Mouse (Mus musculus) limb, embryonic 12.5 days (tissue): ENCODE measurements at regions not wholly inside any gene's neighbourhood (a gene's known extent, or its start where the extent isn't known, plus 50 kb on each side); places are given as distances from the start of the nearest gene placed in this dataset.

Experiments
- ATAC-seq: fragments of 200-750 bp; cut with Nextera tagmentation; 2 replicates; pipeline ENCODE4 v1.8.0; 2017; ENCODE audit warnings: low read depth, moderate TSS enrichment; ENCODE audit not compliant: insufficient number of reproducible peaks, insufficient read depth, low FRiP score, low TSS enrichment
- H3K27ac ChIP-seq: fragments of 300-500 bp; sonication (generic); 2 replicates; pipeline ENCODE4 v1.5.1; 2016; ENCODE audit warnings: mild to moderate bottlenecking, moderate library complexity
- H3K27me3 ChIP-seq: fragments of 300-500 bp; sonication (generic); 2 replicates; pipeline ENCODE4 v1.6.1; 2016; ENCODE audit warnings: mild to moderate bottlenecking, moderate library complexity
- H3K36me3 ChIP-seq: fragments of 300-500 bp; sonication (generic); 2 replicates; pipeline ENCODE4 v1.6.1; 2016; ENCODE audit warnings: mild to moderate bottlenecking, moderate library complexity
- H3K4me1 ChIP-seq: fragments of 300-500 bp; sonication (generic); replicated peaks from 2 replicates; pipeline ENCODE4 v1.6.1; 2016
- H3K4me2 ChIP-seq: fragments of 300-500 bp; sonication (generic); 2 replicates; pipeline ENCODE4 v1.6.1; 2016; ENCODE audit warnings: mild to moderate bottlenecking, moderate library complexity
- H3K4me3 ChIP-seq: fragments of 300-500 bp; sonication (generic); replicated peaks from 2 replicates; pipeline ENCODE4 v1.5.1; 2016; ENCODE audit warnings: mild to moderate bottlenecking
- H3K9ac ChIP-seq: fragments of 300-500 bp; sonication (generic); replicated peaks from 2 replicates; pipeline ENCODE4 v1.6.1; 2016; ENCODE audit warnings: mild to moderate bottlenecking, moderate library complexity
- H3K9me3 ChIP-seq: fragments of 300-500 bp; sonication (generic); 2 replicates; pipeline ENCODE4 v1.6.1; 2016; ENCODE audit warnings: mild to moderate bottlenecking, moderate library complexity
- WGBS: fragments of 180-500 bp; shearing (Covaris S2); methylation state at CpG from one replicate; pipeline ENCODE4 v1.1.7; 2016; 5-methylcytosine and 5-hydroxymethylcytosine counted together

DNA sequence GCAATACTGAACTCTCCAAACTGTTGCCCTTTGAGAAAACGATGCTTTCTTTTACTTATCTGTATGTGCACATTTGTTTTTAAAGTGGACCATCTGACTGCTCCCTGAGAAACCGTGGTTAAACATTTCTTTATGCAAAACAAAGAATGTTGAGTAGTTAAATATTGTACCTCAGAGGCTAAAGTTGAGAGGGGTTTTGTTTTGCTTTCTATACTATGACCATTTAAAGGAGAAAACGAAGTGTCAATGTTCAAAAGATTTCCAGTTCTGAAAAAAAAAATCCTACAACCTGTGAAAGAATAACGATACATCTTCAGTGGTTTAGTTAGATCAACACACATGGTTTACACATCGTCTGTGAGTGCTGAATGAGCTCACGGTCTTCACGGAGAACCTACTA is 120.7 kb upstream of the Gm15217 start:
- WGBS: 82% methylated on average over 7 of the region's 7 CpGs
- no peak for ATAC-seq
- Histone ChIP-seq H3K27me3 (no peaks in the 10 kb centered on the region), H3K9me3 (no peaks in the 10 kb centered on the region), H3K36me3 (no peaks in the 10 kb centered on the region), H3K4me3 (no peak overlapping the region), H3K4me1 (0 out of 2 replicates have a peak, but pooled peaks cover 4% of the 10 kb centered on the region), H3K27ac (no peak overlapping the region), H3K4me2 (no peak overlapping the region), H3K9ac (no peak overlapping the region)

GRCm38 (mm10) chr14:46260291-46260980 is 118.8 kb upstream of the Gm15217 start:
- no peak overlapping the region for H3K27ac ChIP-seq
- H3K4me3 ChIP-seq: no peak overlapping the region
- H3K36me3 ChIP-seq: no peaks in the 10 kb centered on the region
- H3K27me3 ChIP-seq: no peaks in the 10 kb centered on the region
- 0 out of 2 replicates have a peak, but pooled peaks cover 4% of the 10 kb centered on the region for H3K4me1 ChIP-seq
- ATAC-seq: no peak
- WGBS: 77% methylated on average over 4 of the region's 4 CpGs
- H3K9me3 ChIP-seq: no peaks in the 10 kb centered on the region
- H3K4me2 ChIP-seq: no peak overlapping the region
- H3K9ac ChIP-seq: no peak overlapping the region

GRCm38 (mm10) chr14:46275455-46275854 is 103.8 kb upstream of the Gm15217 start:
- Histone ChIP-seq H3K4me3 (no peak overlapping the region), H3K9me3 (no peaks in the 10 kb centered on the region), H3K27me3 (no peaks in the 10 kb centered on the region), H3K27ac (no peak overlapping the region), H3K36me3 (no peaks in the 10 kb centered on the region), H3K9ac (no peak overlapping the region), H3K4me1 (no peaks in the 10 kb centered on the region), H3K4me2 (no peak overlapping the region)
- ATAC-seq: no peak
- WGBS: 86% methylated on average over 10 of the region's 10 CpGs

GRCm38 (mm10) chr14:46276926-46277831 is 102.0 kb upstream of the Gm15217 start:
- no peak overlapping the region for H3K9ac ChIP-seq
- no peak overlapping the region for H3K27ac ChIP-seq
- ATAC-seq: no peak
- H3K4me3 ChIP-seq: no peak overlapping the region
- no peaks in the 10 kb centered on the region for H3K4me1 ChIP-seq
- no peak overlapping the region for H3K4me2 ChIP-seq
- no peaks in the 10 kb centered on the region for H3K9me3 ChIP-seq
- no peaks in the 10 kb centered on the region for H3K36me3 ChIP-seq
- 86% methylated on average over 6 of the region's 6 CpGs for WGBS
- no peaks in the 10 kb centered on the region for H3K27me3 ChIP-seq

- H3K4me2 ChIP-seq: no peak overlapping the region
- H3K27me3 ChIP-seq: no peaks in the 10 kb centered on the region
- no peaks in the 10 kb centered on the region for H3K36me3 ChIP-seq
- no peak overlapping the region for H3K4me3 ChIP-seq
- H3K9ac ChIP-seq: no peak overlapping the region
- ATAC-seq: no peak
- no peaks in the 10 kb centered on the region for H3K9me3 ChIP-seq
- no peaks in the 10 kb centered on the region for H3K4me1 ChIP-seq
- H3K27ac ChIP-seq: no peak overlapping the region
- WGBS: 87% methylated on average over 9 of the region's 9 CpGs
Observed at GRCm38 (mm10) chr14:46277832-46278611, 101.2 kb upstream of the Gm15217 start.

GRCm38 (mm10) chr14:46292398-46292797 is 86.8 kb upstream of the Gm15217 start:
- WGBS: 68% methylated on average over 2 of the region's 2 CpGs
- H3K9ac ChIP-seq: no peak overlapping the region
- no peaks in the 10 kb centered on the region for H3K9me3 ChIP-seq
- H3K4me1 ChIP-seq: no peaks in the 10 kb centered on the region
- no peaks in the 10 kb centered on the region for H3K27me3 ChIP-seq
- no peak overlapping the region for H3K4me2 ChIP-seq
- H3K4me3 ChIP-seq: no peak overlapping the region
- no peak for ATAC-seq
- no peak overlapping the region for H3K27ac ChIP-seq
- H3K36me3 ChIP-seq: no peaks in the 10 kb centered on the region

- H3K36me3 ChIP-seq: no peaks in the 10 kb centered on the region
- no peak overlapping the region for H3K27ac ChIP-seq
- 0 out of 2 replicates have a peak, but pooled peaks cover 4% of the 10 kb centered on the region for H3K4me1 ChIP-seq
- H3K27me3 ChIP-seq: no peaks in the 10 kb centered on the region
- H3K9ac ChIP-seq: no peak overlapping the region
- ATAC-seq: no peak
- H3K4me2 ChIP-seq: no peak overlapping the region
- no peaks in the 10 kb centered on the region for H3K9me3 ChIP-seq
- H3K4me3 ChIP-seq: no peak overlapping the region
Observed at GRCm38 (mm10) chr14:46296275-46296674, 82.9 kb upstream of the Gm15217 start.

- Histone ChIP-seq H3K4me1 (0 out of 2 replicates have a peak, but pooled peaks cover 8% of the 10 kb centered on the region), H3K36me3 (no peaks in the 10 kb centered on the region), H3K27ac (no peak overlapping the region), H3K4me2 (no peak overlapping the region), H3K9ac (no peak overlapping the region), H3K9me3 (no peaks in the 10 kb centered on the region), H3K4me3 (no peak overlapping the region), H3K27me3 (no peaks in the 10 kb centered on the region)
- no peak for ATAC-seq
- 13% methylated on average over 1 of the region's 1 CpGs for WGBS
Observed at GRCm38 (mm10) chr14:46300546-46300945, 78.7 kb upstream of the Gm15217 start.

DNA sequence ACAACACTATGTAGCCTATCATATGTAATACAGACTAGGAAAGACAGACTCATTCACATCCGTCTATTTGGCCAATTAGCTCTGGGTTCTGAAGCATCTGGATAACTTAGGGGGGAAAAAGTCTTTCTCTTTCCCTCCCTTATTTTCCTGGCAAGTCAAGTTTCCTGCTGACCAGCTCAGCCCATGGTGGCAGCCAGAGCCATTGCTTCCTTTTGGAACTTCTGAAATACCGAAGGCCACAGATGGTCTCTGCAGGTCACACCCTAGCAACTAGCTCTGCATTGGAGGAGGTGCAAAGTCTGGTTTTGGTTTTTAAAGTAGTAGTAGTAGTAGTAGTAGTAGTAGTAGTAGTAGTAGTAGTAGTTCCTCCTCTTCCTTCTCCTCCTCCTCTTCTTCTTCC is 76.6 kb upstream of the Gm15217 start:
- H3K4me3 ChIP-seq: no peak overlapping the region
- ATAC-seq: no peak
- H3K4me1 ChIP-seq: peaks cover 17% of the 10 kb centered on the region; the same call in 1 of the 2 replicates
- no peak overlapping the region for H3K27ac ChIP-seq
- 82% methylated on average over 2 of the region's 2 CpGs for WGBS
- no peak overlapping the region for H3K9ac ChIP-seq
- H3K9me3 ChIP-seq: no peaks in the 10 kb centered on the region
- no peaks in the 10 kb centered on the region for H3K27me3 ChIP-seq
- no peak overlapping the region for H3K4me2 ChIP-seq
- H3K36me3 ChIP-seq: no peaks in the 10 kb centered on the region

DNA sequence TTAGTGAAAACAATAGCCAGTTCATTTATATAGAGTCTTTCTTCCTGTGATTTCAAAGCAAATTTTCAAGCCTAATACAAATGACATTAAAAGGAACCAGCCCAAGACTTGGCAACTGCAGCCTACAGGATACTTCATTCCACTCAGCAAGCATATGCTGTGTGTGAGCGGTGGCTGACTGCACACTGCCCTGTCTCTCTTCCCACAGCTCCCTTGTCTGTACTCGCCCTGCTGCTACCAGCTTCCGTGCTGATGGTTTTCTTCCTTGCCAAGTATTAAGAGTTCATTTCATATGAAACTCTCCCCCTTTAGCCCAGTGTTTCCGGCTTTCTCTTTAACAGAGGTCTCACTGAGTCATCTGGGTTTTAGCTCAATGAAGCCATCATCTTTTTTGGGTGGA is 73.9 kb upstream of the Gm15217 start:
- no peaks in the 10 kb centered on the region for H3K9me3 ChIP-seq
- peaks cover 17% of the 10 kb centered on the region; the same call in 1 of the 2 replicates for H3K4me1 ChIP-seq
- no peaks in the 10 kb centered on the region for H3K27me3 ChIP-seq
- H3K9ac ChIP-seq: no peak overlapping the region
- H3K27ac ChIP-seq: no peak overlapping the region
- 83% methylated on average over 4 of the region's 4 CpGs for WGBS
- no peak overlapping the region for H3K4me3 ChIP-seq
- no peak overlapping the region for H3K4me2 ChIP-seq
- H3K36me3 ChIP-seq: no peaks in the 10 kb centered on the region
- no peak for ATAC-seq

- 75% methylated on average over 4 of the region's 4 CpGs for WGBS
- Histone ChIP-seq H3K4me2 (no peak overlapping the region), H3K9me3 (no peaks in the 10 kb centered on the region), H3K27me3 (no peaks in the 10 kb centered on the region), H3K4me1 (no peaks in the 10 kb centered on the region), H3K36me3 (no peaks in the 10 kb centered on the region), H3K9ac (no peak overlapping the region), H3K4me3 (no peak overlapping the region), H3K27ac (no peak overlapping the region)
- ATAC-seq: no peak
Observed at GRCm38 (mm10) chr14:46313064-46313463, 66.2 kb upstream of the Gm15217 start.
